Mouse (Mus musculus): ENCODE results near the gene Ndst2. TPM values are rescaled to one million over a fixed set of nuclear protein-coding genes. Genes with fewer than 3 reads are reported as not detected.

Gene Ndst2
- total and polyA plus RNA-seq, 3 experiments: 37.1 to 54.0 (median 39.5) TPM

DNA sequence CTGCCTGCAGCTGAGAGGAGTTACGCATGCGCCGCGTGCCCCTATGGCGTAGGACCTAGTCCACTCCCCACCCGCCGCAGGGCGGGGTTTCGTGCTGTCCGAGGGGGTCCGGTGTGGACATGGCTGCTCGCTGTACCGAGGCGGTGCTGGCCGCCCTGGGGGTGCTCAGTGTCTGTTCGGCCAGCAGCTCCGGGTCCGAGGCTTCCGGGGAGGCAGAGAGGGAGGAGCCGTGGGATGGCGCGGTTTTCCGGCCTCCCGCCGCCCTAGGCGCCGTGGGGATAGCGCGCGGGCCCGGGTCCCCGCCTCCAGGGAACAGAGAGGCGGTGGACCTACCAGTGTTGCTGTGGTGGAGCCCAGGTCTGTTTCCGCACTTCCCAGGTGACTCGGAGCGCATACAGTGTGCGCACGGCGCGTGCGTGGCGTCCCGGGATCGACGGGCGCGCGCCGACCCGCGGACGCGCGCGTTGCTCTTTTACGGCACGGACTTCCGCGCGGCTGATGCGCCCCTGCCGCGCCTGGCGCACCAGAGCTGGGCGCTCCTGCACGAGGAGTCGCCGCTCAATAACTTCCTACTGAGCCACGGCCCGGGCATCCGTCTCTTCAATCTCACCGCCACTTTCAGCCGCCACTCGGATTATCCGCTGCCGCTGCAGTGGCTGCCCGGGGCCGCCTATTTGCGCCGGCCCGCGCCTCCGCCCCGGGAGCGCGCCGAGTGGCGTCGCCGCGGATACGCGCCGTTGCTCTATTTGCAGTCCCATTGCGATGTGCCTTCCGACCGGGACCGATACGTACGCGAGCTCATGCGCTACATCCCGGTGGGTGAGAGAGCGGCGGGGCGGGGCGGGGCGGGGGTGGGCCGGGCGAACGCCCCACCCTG, 39.2 kb downstream of the Ndst2 start, which contains the start of gene Fut11:
Gene Fut11, plus strand, starts transcription at position 85 of the 877 bp plus-strand sequence.
- H3K27me3 ChIP-seq (ENCODE audit: control insufficient read depth in 1 of 2, insufficient read depth in 2 of 2, low read length in 2 of 2): no peaks in the 10 kb centered on the region
- no peak for DNase-seq (ENCODE audit: low read depth, low spot score)
- no peak within 1 kb of the TSS for H3K27ac ChIP-seq (ENCODE audit: control insufficient read depth, low read depth, low read length)
- no peaks in the 10 kb centered on the region for H3K9me3 ChIP-seq (replicated peaks; ENCODE audit: insufficient read depth, low read length)
- H3K4me3 ChIP-seq (ENCODE audit: control insufficient read depth in 1 of 2, insufficient read depth in 1 of 2, low read depth in 2 of 2, low read length in 2 of 2): no peak within 1 kb of the TSS
- H3K36me3 ChIP-seq (ENCODE audit: control insufficient read depth in 1 of 2, insufficient read depth in 2 of 2, low read length in 2 of 2): peaks cover 20 to 29% of the 10 kb centered on the region in 2 experiments
- H3K79me2 ChIP-seq (ENCODE audit: control insufficient read depth, insufficient read depth, low read length, poor library complexity): peaks cover 24% of the 10 kb centered on the region
- H3K9ac ChIP-seq (ENCODE audit: control insufficient read depth, low read depth, low read length, poor library complexity, severe bottlenecking): no peak within 1 kb of the TSS
- peaks cover 12 to 14% of the 10 kb centered on the region in 2 experiments for H3K4me1 ChIP-seq (ENCODE audit: control insufficient read depth in 1 of 2, insufficient read depth in 2 of 2, low read length in 2 of 2)
- 0 out of 2 replicates have a peak, but pooled peaks have one; percentile 5 for TF ChIP-seq POLR2AphosphoS2 (IDR thresholded peaks at IDR 0.05; ENCODE audit: low read length)
- no peak for TF ChIP-seq SIN3A (IDR thresholded peaks at IDR 0.05; ENCODE audit: low read length)
- TF ChIP-seq SMC3 (IDR thresholded peaks at IDR 0.05; ENCODE audit: low read depth, low read length): no peak
- TF ChIP-seq POLR2AphosphoS5 (IDR thresholded peaks at IDR 0.05; ENCODE audit: borderline replicate concordance, low read depth, low read length): no peak
- no peak for TF ChIP-seq MAFK (IDR thresholded peaks at IDR 0.05; ENCODE audit: borderline replicate concordance, low read depth, low read length)
- TF ChIP-seq TAL1 (IDR thresholded peaks at IDR 0.05; ENCODE audit: low read length): no peak

DNA sequence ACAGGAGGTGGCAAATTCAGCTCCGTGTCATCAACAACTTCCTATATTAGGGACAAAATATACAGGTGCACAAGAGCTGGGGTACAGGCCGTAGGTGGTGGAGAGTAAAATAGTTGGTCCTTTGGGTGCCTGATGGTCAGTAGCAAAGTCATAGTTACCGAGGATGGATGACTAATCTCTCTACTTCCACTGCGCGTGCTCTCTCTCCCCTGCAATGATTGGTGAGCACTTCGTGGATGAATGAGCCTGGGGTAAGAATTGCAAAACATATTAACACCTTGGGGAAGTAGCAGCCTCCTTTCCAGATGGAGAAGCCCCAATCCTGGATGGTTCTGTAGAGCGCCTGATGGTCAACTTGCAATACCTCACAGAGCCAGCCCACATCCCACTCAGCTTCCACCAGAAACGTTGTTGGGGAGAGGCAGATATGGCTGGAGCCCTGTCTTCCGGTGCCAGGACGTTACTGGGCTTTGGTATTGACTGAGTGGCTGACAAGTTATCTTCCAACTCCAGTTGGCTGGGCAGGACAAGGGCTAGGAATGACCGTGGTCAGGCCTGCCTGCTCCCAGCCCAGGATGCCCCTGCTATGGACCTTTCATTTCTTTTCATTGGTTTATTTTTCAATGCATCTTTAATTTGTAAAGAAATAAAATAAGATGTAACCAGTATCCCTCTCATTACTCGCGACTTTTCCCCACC, 40.0 kb downstream of the Ndst2 start:
- Histone ChIP-seq H3K36me3 (ENCODE audit: control insufficient read depth in 1 of 2, insufficient read depth in 2 of 2, low read length in 2 of 2) (peaks cover 21 to 24% of the 10 kb centered on the region in 2 experiments), H3K27me3 (ENCODE audit: control insufficient read depth in 1 of 2, insufficient read depth in 2 of 2, low read length in 2 of 2) (no peaks in the 10 kb centered on the region), H3K27ac (ENCODE audit: control insufficient read depth, low read depth, low read length) (no peak overlapping the region), H3K9ac (ENCODE audit: control insufficient read depth, low read depth, low read length, poor library complexity, severe bottlenecking) (no peak overlapping the region), H3K9me3 (replicated peaks; ENCODE audit: insufficient read depth, low read length) (no peaks in the 10 kb centered on the region), H3K79me2 (ENCODE audit: control insufficient read depth, insufficient read depth, low read length, poor library complexity) (peaks cover 21% of the 10 kb centered on the region), H3K4me1 (ENCODE audit: control insufficient read depth in 1 of 2, insufficient read depth in 2 of 2, low read length in 2 of 2) (peaks cover 12% of the 10 kb centered on the region in 2 experiments), H3K4me3 (ENCODE audit: control insufficient read depth in 1 of 2, insufficient read depth in 1 of 2, low read depth in 2 of 2, low read length in 2 of 2) (no peak overlapping the region)
- no peak for DNase-seq (ENCODE audit: low read depth, low spot score)
- TF ChIP-seq ZMIZ1 (IDR thresholded peaks at IDR 0.05; ENCODE audit: low read depth, low read length): no peak
- peak in 1 of 2 experiments; percentile 38; a peak in 1 of 4 replicates for TF ChIP-seq POLR2A (IDR thresholded peaks at IDR 0.05; ENCODE audit: control insufficient read depth in 1 of 2, insufficient read depth in 1 of 2, low read depth in 1 of 2, low read length in 2 of 2, poor library complexity in 1 of 2)

DNA sequence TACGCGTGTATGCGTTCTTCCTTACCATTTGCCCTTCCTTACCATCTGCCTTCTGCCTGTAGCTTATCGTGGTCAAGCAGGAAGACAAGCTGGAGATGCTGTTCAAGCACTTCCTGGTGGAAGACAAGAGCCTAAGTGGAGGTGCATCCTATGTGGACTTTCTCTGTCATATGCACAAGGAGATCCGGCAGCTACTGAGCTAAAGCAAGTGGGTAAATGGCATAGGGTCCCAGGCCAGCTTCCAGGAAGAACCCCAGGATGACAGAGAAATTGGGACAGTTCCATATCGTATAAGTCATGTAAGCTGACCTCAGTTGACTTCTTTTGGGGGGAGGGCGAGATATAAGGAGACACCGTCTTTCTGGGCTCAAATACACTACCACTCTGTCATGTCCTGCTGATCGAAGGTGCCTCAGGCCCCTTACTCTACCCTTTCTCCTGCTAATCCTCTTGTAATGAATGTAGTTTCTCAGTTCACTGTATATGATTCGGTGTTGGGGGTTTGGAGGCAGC, 40.7 kb downstream of the Ndst2 start:
- no peak for DNase-seq (ENCODE audit: low read depth, low spot score)
- H3K9ac ChIP-seq (ENCODE audit: control insufficient read depth, low read depth, low read length, poor library complexity, severe bottlenecking): no peak overlapping the region
- TF ChIP-seq JUND (IDR thresholded peaks at IDR 0.05; ENCODE audit: low read depth, low read length): no peak
- TF ChIP-seq GABPA (IDR thresholded peaks at IDR 0.05; ENCODE audit: low read depth, low read length): no peak
- no peak for TF ChIP-seq MXI1 (IDR thresholded peaks at IDR 0.05; ENCODE audit: low read depth, low read length)
- no peak for TF ChIP-seq MAX (IDR thresholded peaks at IDR 0.05; ENCODE audit: low read length)
- no peak for TF ChIP-seq CTCF (IDR thresholded peaks at IDR 0.05 in 2 of 3, conservative IDR thresholded peaks at IDR 0.05 in 1 of 3; ENCODE audit: control insufficient read depth in 1 of 3, insufficient read depth in 1 of 3, low read depth in 2 of 3, low read length in 3 of 3, poor library complexity in 1 of 3, severe bottlenecking in 1 of 3)
- no peak for TF ChIP-seq MYB (IDR thresholded peaks at IDR 0.05; ENCODE audit: low read depth, low read length)
- H3K4me3 ChIP-seq (ENCODE audit: control insufficient read depth in 1 of 2, insufficient read depth in 1 of 2, low read depth in 2 of 2, low read length in 2 of 2): no peak overlapping the region
- no peaks in the 10 kb centered on the region for H3K27me3 ChIP-seq (ENCODE audit: control insufficient read depth in 1 of 2, insufficient read depth in 2 of 2, low read length in 2 of 2)
- peaks cover 21% of the 10 kb centered on the region for H3K79me2 ChIP-seq (ENCODE audit: control insufficient read depth, insufficient read depth, low read length, poor library complexity)
- no peak overlapping the region for H3K27ac ChIP-seq (ENCODE audit: control insufficient read depth, low read depth, low read length)
- no peaks in the 10 kb centered on the region for H3K9me3 ChIP-seq (replicated peaks; ENCODE audit: insufficient read depth, low read length)
- peaks cover 14 to 26% of the 10 kb centered on the region in 2 experiments for H3K36me3 ChIP-seq (ENCODE audit: control insufficient read depth in 1 of 2, insufficient read depth in 2 of 2, low read length in 2 of 2)
- peaks cover 6 to 8% of the 10 kb centered on the region in 2 experiments for H3K4me1 ChIP-seq (ENCODE audit: control insufficient read depth in 1 of 2, insufficient read depth in 2 of 2, low read length in 2 of 2)
